Mouse (Mus musculus) heart, embryonic 10.5 days (tissue): ENCODE results near the gene Ogg1. TPM values are rescaled to one million over a fixed set of nuclear protein-coding genes. Genes with fewer than 3 reads are reported as not detected.

Experiments used
- DNase-seq: peaks from one replicate; pipeline ENCODE4 v3.0.0-alpha.2; 2017; ENCODE audit warnings: low spot score
- H3K27ac ChIP-seq: fragments of 300-500 bp; sonication (generic); 2 replicates; pipeline ENCODE4 v1.5.1; 2016; ENCODE audit warnings: mild to moderate bottlenecking
- H3K27me3 ChIP-seq: fragments of 300-500 bp; sonication (generic); 2 replicates; pipeline ENCODE4 v1.6.1; 2016; ENCODE audit warnings: mild to moderate bottlenecking; ENCODE audit not compliant: poor library complexity, insufficient read depth, severe bottlenecking
- H3K36me3 ChIP-seq: fragments of 300-500 bp; sonication (generic); 2 replicates; pipeline ENCODE4 v1.6.1; 2016; ENCODE audit warnings: mild to moderate bottlenecking, moderate library complexity
- H3K4me1 ChIP-seq: fragments of 300-500 bp; sonication (generic); 2 replicates; pipeline ENCODE4 v1.6.1; 2016; ENCODE audit warnings: mild to moderate bottlenecking
- H3K4me3 ChIP-seq: fragments of 300-500 bp; sonication (generic); 2 replicates; pipeline ENCODE4 v1.5.1; 2016; ENCODE audit warnings: mild to moderate bottlenecking, moderate library complexity
- H3K9me3 ChIP-seq: fragments of 300-500 bp; sonication (generic); 2 replicates; pipeline ENCODE4 v1.6.1; 2016; ENCODE audit warnings: mild to moderate bottlenecking, moderate library complexity
- WGBS: fragments of 180-500 bp; shearing (Covaris S2); methylation state at CpG from one replicate; pipeline ENCODE4 v1.1.7; 2016; 5-methylcytosine and 5-hydroxymethylcytosine counted together
- polyA plus RNA-seq: library from polyadenylated mRNA; unstranded; fragments of >200 nt; fragmentation: Nextera tagmentation; extraction: Ambion mirVana; gene quantifications from 2 replicates; pipeline ENCODE4 v1.2.1, GENCODE M21; 2016

The Ogg1 gene
- polyA plus RNA-seq, result 13.6 and 15.9 TPM in 2 replicates

DNA sequence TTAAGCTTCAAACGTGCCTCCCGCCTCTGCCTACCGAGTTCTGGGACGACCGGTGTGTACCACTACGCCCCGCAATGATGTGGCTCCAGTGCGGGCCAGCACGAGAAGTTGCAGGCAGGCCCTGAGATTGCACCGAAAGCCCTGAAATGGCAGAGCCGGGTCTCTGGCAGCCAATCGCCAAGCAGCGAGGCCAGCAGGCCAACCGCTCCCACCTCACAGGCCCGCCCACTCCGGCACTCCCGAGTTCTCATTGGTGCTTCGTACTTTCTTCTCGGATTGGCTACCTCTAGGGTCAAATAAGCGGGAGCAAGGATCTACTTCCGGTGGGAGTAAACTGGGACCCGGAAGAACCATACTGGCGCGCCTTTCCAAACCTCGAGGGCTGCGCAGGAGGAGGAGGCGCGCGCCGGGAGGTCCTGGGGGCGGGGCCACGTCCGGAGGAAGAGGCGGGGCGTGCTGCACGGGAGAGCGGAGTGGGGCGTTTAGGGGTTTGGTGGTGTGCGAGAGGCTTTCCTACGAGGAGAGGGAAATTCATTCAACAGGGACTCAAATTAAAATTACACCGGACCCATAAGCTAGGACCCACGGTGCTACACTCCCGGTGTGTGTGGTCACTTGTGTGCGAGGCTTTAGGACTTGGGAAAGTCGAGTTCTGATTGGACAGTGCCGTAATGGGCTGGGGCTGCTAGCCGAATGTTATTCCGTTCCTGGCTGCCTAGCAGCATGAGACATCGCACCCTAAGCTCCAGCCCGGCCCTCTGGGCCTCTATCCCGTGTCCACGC is at the start of gene Ogg1:
Gene Ogg1 (plus strand): TSS at position 440 of the 783 bp plus-strand sequence.
- DNase-seq, result peak; percentile 100
- H3K27me3 ChIP-seq, result no peaks in the 10 kb centered on the region
- 0% methylated on average over 52 of the region's 52 CpGs for WGBS
- H3K27ac ChIP-seq, result peak within 1 kb of the TSS; percentile 91
- no peaks in the 10 kb centered on the region for H3K9me3 ChIP-seq
- H3K4me3 ChIP-seq, result peak within 1 kb of the TSS; percentile 69
- peaks cover 49% of the 10 kb centered on the region for H3K36me3 ChIP-seq
- H3K4me1 ChIP-seq, result peaks cover 12% of the 10 kb centered on the region; the same call in 1 of the 2 replicates

DNA sequence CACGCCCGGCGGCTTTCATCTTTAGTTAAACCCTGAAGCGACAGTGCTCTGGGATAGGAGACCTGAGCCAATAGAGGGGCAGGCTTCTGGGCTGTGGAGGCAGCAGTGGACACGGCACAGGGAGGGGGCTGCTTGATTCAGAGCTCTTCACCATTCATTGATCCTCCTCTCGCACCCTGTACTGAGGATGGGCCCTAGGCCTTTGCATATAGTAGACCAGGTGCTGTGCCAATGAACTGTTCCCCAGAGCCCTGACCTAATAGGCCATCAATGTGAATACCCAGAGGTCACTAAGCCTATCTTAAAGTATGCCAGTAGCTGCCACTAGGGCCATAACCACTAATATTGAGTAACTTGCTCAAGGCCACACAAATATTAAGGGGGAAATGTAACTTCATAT is 45.1 kb upstream of the Ogg1 start:
- H3K36me3 ChIP-seq, result peaks cover 3% of the 10 kb centered on the region; the same call in 1 of the 2 replicates
- WGBS, result 56% methylated on average over 6 of the region's 6 CpGs
- peaks cover 50% of the 10 kb centered on the region for H3K27me3 ChIP-seq
- no peaks in the 10 kb centered on the region for H3K9me3 ChIP-seq
- no peak for DNase-seq
- no peak overlapping the region for H3K4me3 ChIP-seq
- peaks cover 19% of the 10 kb centered on the region for H3K4me1 ChIP-seq
- no peak overlapping the region for H3K27ac ChIP-seq

DNA sequence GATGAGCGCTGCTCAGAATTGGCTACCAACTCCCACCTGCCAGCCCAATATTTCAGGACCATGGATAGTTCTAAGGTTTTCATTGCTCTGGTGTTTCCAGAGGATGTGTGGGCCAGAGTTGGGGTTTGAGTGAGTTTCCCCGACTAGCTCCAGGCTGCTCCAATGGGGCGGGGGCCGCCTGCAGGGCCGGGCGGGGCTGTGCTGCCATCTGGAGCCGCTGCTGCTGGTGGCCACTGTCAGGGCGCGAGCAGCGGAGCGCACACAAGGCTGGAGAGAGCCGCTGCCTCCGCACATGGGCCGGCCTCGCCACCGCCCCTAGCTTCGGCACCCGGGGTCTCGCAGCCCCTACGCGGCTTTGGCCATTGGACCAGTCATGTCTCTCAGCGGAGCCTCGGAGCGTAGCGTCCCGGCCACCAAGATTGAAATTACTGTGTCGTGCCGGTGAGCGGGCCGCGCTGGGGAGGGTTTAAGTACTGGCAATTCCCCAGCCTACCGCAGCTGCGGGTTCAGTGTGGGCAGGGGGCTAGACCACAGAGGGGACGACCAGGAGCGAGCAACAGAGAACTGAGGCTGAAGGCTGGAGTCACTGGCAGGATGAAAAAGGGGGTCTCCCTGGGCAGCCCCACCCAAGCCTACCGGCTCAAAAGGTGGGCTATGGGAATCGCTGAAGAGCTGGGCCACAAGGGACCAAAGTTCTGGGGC is 44.5 kb upstream of the Ogg1 start, which contains the start of gene Cpne9:
Gene Cpne9 (plus strand): TSS at position 207 of the 702 bp plus-strand sequence.
- WGBS, result 2% methylated on average over 37 of the region's 37 CpGs
- Histone ChIP-seq H3K4me1 (peaks cover 19% of the 10 kb centered on the region), H3K27ac (no peak within 1 kb of the TSS), H3K9me3 (no peaks in the 10 kb centered on the region), H3K36me3 (peaks cover 3% of the 10 kb centered on the region; the same call in 1 of the 2 replicates), H3K4me3 (peak within 1 kb of the TSS; percentile 42), H3K27me3 (peaks cover 50% of the 10 kb centered on the region)
- peak; percentile 79 for DNase-seq

DNA sequence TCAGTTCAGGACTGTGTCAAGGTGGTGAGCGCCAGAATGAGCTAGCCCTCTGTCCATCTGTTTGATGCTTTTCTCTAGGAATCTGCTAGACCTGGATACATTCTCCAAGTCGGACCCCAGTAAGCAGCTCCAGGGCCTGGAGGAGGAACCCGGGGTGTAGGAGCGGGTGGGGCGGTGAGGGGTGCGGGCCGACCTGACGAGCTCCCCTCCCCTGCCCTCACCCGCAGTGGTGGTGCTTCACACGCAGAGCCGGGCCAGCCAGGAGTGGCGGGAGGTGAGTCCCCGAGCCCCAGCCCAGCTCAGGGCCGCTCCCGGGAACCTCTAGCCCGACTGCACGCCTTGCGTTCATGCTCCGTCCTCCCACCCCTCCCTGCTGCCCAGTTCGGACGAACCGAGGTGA is 43.8 kb upstream of the Ogg1 start:
- DNase-seq, result no peak
- WGBS, result 1% methylated on average over 22 of the region's 22 CpGs
- Histone ChIP-seq H3K27ac (no peak overlapping the region), H3K4me3 (peak overlapping the region; percentile 15; the same call in 1 of the 2 replicates), H3K4me1 (peaks cover 19% of the 10 kb centered on the region), H3K9me3 (no peaks in the 10 kb centered on the region), H3K36me3 (peaks cover 3% of the 10 kb centered on the region; the same call in 1 of the 2 replicates), H3K27me3 (peaks cover 50% of the 10 kb centered on the region)

DNA sequence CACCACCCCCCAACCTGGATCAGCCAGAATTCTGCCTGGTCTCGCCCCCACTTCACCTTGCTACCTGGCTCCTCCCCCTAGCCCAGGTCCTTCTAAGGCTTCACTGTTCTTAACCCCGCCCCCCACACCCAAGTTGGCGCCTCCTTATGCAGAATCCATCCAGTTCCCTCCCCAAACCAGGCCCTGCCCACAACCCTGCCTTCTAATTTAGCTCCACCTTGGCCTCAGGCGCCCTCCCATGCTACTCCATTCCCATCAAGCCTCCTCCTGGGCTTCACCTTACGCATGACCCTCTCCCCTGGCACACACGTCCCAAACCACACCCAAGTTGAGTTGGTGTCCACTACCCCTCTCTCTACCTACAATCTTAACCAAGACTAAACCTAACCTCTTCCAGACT is 43.3 kb upstream of the Ogg1 start:
- Histone ChIP-seq H3K4me1 (peaks cover 19% of the 10 kb centered on the region), H3K9me3 (no peaks in the 10 kb centered on the region), H3K27ac (no peak overlapping the region), H3K4me3 (no peak overlapping the region), H3K27me3 (peaks cover 50% of the 10 kb centered on the region), H3K36me3 (peaks cover 3% of the 10 kb centered on the region; the same call in 1 of the 2 replicates)
- 3% methylated on average over 6 of the region's 6 CpGs for WGBS
- no peak for DNase-seq

DNA sequence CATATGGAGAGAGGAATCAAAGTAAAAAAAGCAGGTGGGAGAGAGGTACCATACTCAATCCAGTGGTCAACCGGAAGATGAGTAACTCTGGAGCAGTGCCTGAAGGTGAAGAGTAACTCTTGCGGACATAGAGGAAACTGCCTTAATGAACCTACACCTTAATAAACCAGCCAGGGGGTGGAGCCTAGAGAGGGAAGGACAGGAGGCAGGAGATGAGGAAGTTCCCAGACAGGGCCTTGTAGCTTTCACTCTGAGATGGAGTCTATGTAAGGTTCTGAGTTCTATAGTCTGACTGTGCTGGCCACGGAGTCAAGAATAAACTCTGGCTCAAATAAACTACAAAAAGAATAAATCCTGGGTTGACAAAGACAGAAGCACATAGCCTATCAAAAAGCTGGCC is 41.8 kb upstream of the Ogg1 start:
- Histone ChIP-seq H3K27me3 (peaks cover 50% of the 10 kb centered on the region), H3K9me3 (no peaks in the 10 kb centered on the region), H3K4me1 (peaks cover 19% of the 10 kb centered on the region), H3K36me3 (peaks cover 3% of the 10 kb centered on the region; the same call in 1 of the 2 replicates), H3K4me3 (no peak overlapping the region), H3K27ac (no peak overlapping the region)
- no peak for DNase-seq
- 71% methylated on average over 3 of the region's 3 CpGs for WGBS

DNA sequence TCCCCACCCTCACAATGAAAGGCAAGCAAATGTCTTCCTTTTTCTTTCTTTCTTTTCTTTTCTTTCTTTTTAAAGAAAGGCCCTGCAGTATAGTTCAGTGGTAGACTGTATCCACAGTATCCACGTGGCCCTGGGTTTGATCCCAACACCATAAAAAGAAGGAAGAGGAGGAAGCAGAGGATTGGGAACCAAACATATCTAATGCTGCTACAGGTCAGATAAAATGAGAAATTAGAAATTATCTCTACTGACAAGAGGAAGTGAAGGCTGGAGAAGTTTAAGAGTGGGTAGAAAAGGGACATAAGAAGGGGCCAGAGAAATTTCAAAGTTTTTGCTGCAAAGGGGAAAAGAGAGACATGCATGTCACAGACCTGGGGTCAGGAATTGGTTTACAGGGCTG is 40.5 kb upstream of the Ogg1 start:
- no peaks in the 10 kb centered on the region for H3K9me3 ChIP-seq
- no peak for DNase-seq
- peaks cover 48% of the 10 kb centered on the region for H3K27me3 ChIP-seq
- no peaks in the 10 kb centered on the region for H3K36me3 ChIP-seq
- H3K4me1 ChIP-seq, result peaks cover 19% of the 10 kb centered on the region
- H3K4me3 ChIP-seq, result no peak overlapping the region
- H3K27ac ChIP-seq, result no peak overlapping the region
- WGBS, result 63% methylated on average over 1 of the region's 1 CpGs

DNA sequence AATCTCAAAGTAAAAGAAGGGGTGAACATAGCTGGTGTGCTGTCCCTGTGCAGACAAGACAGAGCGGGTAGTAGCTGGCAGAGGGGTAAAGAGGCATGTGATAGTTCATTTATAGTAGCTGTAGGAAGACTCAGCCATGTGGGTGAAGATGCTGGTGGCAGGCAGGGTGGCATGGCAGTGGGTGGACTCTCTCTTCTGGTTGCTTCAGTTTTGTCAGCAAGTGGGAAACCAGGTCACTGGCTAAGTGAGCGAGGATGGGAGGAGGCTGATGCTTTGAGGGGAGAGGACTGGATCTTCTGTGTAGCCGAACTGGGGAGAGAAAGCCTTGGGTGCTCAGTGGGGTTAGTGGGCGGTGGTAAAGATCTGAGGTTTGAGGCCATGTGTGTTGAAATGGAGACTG is 39.5 kb upstream of the Ogg1 start:
- Histone ChIP-seq H3K36me3 (no peaks in the 10 kb centered on the region), H3K27me3 (peaks cover 39% of the 10 kb centered on the region), H3K27ac (no peak overlapping the region), H3K4me1 (peaks cover 14% of the 10 kb centered on the region), H3K9me3 (no peaks in the 10 kb centered on the region), H3K4me3 (no peak overlapping the region)
- WGBS, result 59% methylated on average over 4 of the region's 4 CpGs
- DNase-seq, result no peak

DNA sequence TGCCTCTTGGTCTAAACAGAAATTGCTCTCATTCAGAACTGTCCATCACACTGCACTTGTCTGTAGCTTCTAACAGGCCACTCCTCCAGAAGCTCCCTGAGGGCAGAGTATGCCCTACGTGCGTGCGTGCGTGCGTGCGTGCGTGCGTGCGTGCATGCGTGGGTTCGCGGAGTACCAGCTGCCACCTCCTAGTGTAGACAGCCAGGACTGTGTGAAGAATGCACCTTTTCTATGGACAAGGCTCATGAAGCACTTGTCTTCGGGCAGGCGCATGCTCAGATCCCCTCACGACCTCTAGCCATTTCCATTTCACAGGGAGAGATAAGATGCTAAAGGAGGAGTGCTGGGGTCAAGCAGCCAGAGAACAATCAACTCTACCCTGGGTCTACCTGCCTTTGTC is 37.4 kb upstream of the Ogg1 start:
- no peak for DNase-seq
- no peak overlapping the region for H3K4me3 ChIP-seq
- H3K4me1 ChIP-seq, result no peaks in the 10 kb centered on the region
- H3K36me3 ChIP-seq, result no peaks in the 10 kb centered on the region
- no peaks in the 10 kb centered on the region for H3K9me3 ChIP-seq
- H3K27ac ChIP-seq, result no peak overlapping the region
- H3K27me3 ChIP-seq, result peaks cover 18% of the 10 kb centered on the region
- 82% methylated on average over 15 of the region's 15 CpGs for whole genome bisulfite sequencing

DNA sequence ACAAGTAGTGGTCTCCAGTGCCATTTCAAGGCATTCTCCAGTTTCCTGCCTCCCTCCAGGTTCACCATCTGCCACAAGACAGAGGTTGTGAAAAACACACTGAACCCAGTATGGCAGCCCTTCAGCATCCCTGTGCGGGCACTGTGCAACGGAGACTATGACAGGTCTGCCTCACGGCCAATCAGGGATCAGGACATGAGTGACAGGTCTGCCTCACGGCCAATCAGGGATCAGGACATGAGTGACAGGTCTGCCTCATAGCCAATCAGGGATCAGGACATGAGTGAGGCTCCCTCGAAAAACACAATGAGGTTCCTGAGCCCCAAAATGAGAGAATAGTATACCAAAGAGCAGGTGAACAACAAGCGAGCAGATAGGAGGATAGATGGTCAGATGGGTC is 36.4 kb upstream of the Ogg1 start:
- Histone ChIP-seq H3K4me1 (no peaks in the 10 kb centered on the region), H3K4me3 (no peak overlapping the region), H3K27ac (no peak overlapping the region), H3K9me3 (no peaks in the 10 kb centered on the region), H3K27me3 (peaks cover 8% of the 10 kb centered on the region), H3K36me3 (no peaks in the 10 kb centered on the region)
- WGBS, result 67% methylated on average over 6 of the region's 6 CpGs
- DNase-seq, result no peak

DNA sequence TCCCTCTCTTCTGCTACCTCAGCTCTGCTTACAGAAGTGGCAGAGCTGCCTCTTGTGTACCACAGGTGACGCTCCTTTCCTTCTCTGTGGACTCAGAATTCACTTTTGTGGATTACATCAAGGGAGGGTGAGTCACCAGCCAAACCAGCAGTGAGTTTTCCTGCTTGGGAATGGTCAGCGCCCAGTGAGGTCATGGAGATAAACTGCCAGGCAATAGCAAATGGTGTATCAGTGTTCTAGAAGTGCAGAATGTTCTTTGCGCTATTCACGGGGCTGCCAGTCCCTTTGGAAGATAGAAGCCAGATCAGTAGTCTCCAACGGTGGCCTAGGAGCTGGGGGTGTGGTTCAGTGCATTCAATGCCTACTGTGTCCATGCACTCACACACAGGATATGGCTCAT is 33.8 kb upstream of the Ogg1 start:
- no peaks in the 10 kb centered on the region for H3K9me3 ChIP-seq
- H3K4me1 ChIP-seq, result no peaks in the 10 kb centered on the region
- no peak for DNase-seq
- WGBS, result 54% methylated on average over 5 of the region's 5 CpGs
- H3K4me3 ChIP-seq, result no peak overlapping the region
- no peaks in the 10 kb centered on the region for H3K36me3 ChIP-seq
- H3K27ac ChIP-seq, result no peak overlapping the region
- H3K27me3 ChIP-seq, result no peaks in the 10 kb centered on the region

DNA sequence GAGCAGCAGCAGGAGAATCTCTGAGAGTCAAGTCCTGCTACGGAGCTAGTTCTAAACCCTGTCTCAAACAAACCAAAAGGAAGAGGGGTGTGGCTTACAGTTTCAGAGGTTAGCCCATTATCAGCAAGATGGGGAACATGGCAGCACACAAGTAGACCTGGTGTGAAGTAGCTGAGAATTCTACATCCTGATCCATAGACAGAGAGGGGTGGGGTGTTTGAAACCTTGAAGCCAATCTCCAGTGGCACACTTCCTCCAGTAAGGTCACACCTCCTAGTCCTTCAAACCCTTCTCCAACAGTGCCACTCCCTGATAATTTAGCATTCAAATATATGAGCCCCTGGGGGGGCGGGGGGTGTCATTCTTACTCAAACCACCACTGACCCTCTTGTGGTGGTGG is 30.7 kb upstream of the Ogg1 start:
- peaks cover 4% of the 10 kb centered on the region; the same call in 1 of the 2 replicates for H3K4me1 ChIP-seq
- no peaks in the 10 kb centered on the region for H3K9me3 ChIP-seq
- no peaks in the 10 kb centered on the region for H3K27me3 ChIP-seq
- H3K4me3 ChIP-seq, result no peak overlapping the region
- no peak overlapping the region for H3K27ac ChIP-seq
- H3K36me3 ChIP-seq, result no peaks in the 10 kb centered on the region
- WGBS, result 66% methylated on average over 2 of the region's 2 CpGs
- DNase-seq, result no peak

DNA sequence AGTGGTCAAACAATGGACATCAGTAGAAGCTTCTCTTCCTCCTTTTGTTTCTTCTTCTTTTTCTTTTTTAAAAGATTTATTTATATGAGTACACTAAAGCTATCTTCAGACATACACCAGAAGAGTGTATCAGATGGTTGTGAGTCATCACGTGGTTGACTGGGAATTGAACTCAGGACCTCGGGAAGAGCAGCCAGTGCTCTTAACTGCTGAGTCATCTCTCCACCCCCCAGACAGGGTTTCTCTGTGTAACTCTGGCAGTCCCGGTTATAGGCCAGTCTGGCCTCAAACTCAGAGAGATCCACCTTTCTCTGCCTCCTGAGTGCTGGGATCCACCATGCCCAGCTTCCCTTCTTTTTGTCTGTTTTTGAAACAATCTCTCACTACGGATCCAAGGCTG is 30.1 kb upstream of the Ogg1 start:
- Histone ChIP-seq H3K9me3 (no peaks in the 10 kb centered on the region), H3K27me3 (no peaks in the 10 kb centered on the region), H3K36me3 (no peaks in the 10 kb centered on the region), H3K27ac (no peak overlapping the region), H3K4me1 (peaks cover 7% of the 10 kb centered on the region; the same call in 1 of the 2 replicates), H3K4me3 (no peak overlapping the region)
- WGBS, result 64% methylated on average over 4 of the region's 4 CpGs
- DNase-seq, result no peak
